Mouse (Mus musculus): ENCODE measurements at regions not wholly inside any gene's neighbourhood (a gene's known extent, or its start where the extent isn't known, plus 50 kb on each side); places are given as distances from the start of the nearest gene placed in this dataset.

DNA sequence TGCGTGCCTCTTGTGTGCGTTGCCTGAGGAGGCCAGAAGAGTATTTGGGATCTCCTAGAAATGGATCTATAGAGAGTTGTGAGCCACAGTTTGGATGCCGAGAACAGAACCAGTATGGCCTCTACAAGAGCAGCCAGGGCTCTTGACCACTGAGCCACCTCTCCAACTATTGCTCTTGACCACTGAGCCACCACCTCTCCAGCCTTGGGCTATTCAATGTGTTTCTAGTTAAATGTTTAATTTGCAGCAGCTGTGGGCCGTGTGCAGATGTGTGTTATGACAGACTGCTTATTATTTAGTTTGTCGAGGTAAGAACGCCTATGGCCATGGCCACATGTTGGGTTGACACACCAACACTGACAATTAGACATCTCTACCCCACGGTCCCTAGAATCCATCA is 452.9 kb upstream of the Cdh4 start:
- no peaks in the 10 kb centered on the region for H3K27me3 ChIP-seq (ENCODE audit: poor library complexity, severe bottlenecking)
- DNase-seq (ENCODE audit: extremely low spot score, low spot score), result no peak
- 80% methylated on average over 7 of the region's 7 CpGs for WGBS
- no peak overlapping the region for H3K27ac ChIP-seq
- H3K9me3 ChIP-seq, result no peaks in the 10 kb centered on the region
- no peaks in the 10 kb centered on the region for H3K36me3 ChIP-seq (replicated peaks)
- H3K4me1 ChIP-seq, result peaks cover 17% of the 10 kb centered on the region
- H3K4me3 ChIP-seq, result no peak overlapping the region

DNA sequence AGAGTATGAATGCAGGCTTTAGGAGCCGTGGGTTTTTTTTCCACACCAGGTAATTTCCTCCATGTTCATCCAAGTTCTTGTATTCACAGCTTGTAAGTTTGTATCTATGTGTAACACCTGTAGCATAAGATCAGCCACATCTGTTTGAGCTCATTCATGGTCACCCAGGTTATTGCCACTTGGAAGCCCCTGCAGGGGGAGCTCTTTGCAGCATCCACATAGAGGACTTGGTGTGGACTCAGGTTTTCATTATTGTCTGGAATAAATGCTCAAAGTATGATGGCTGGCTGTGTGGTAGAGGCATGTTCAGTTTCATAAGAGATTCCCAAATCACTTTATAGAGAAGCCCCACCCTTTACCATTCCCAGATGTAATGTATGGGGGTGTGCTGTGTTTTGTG is 452.4 kb upstream of the Cdh4 start:
- no peak for DNase-seq (ENCODE audit: extremely low spot score, low spot score)
- WGBS, result 88% methylated on average over 1 of the region's 1 CpGs
- H3K27ac ChIP-seq, result no peak overlapping the region

DNA sequence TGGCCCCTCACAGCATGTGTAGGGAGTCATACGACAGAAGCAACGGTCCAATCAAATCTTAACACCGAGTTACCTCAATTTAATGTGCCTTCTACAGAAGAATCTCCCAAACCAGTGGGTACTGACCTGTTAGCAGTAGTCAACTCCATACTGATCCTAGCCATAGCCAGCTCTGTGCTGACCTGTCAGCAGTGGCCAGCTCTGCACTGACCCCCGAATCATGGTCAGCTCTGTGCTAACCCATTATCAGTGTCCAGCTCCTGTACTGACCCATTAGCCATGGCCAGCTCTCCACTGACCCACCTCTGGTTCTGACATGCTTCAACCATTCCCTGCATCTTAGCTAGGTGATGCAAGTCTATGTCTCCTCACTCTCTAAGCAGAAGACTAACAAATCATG is 451.3 kb upstream of the Cdh4 start:
- Histone ChIP-seq H3K36me3 (replicated peaks) (no peaks in the 10 kb centered on the region), H3K4me1 (peaks cover 17% of the 10 kb centered on the region), H3K27me3 (ENCODE audit: poor library complexity, severe bottlenecking) (no peaks in the 10 kb centered on the region), H3K9me3 (no peaks in the 10 kb centered on the region), H3K27ac (no peak overlapping the region), H3K4me3 (no peak overlapping the region)
- DNase-seq (ENCODE audit: extremely low spot score, low spot score), result no peak
- WGBS, result 91% methylated on average over 4 of the region's 4 CpGs

More for the DNA sequence above, 452.4 kb upstream of the Cdh4 start:
- Histone ChIP-seq H3K27me3 (ENCODE audit: poor library complexity, severe bottlenecking) (no peaks in the 10 kb centered on the region), H3K4me3 (no peak overlapping the region), H3K36me3 (replicated peaks) (no peaks in the 10 kb centered on the region), H3K9me3 (no peaks in the 10 kb centered on the region), H3K4me1 (peaks cover 17% of the 10 kb centered on the region)

DNA sequence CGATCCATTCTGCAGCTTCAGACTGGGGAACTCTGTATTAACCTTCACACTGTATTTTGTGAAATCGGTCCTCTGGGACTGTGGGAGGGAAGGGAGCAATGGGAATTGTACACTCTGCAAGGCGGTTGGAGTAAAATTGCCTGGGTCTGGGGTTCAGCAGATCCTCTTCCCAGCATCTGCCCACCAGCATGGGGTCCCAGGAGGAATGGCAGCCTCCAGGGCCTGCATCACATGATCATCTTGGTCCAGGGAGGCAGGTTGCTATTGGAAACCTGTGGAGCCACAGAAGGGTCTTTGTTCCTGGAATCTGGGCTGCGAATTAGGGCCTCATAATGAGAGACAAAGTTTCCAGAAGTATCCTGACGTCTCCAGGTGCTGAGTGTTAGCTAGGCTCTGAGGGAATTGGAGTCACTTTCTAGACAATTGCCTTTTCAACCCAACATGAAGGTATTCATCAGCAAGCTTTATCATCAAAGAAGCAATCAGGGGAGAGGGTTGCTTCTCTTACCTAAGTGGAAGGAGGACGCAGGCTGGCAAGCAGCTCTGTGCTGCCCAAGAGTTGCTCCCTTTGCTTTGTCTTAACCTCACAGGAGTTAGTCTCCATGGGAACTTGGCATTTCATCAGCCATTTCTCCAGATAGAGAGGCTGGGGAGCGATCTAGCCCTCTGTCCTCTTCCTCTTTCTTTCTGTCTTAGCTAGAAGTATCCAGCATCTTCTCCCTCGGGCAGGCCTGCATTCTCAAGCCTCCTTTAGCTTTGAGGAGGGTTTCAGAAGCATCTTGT is 449.7 kb upstream of the Cdh4 start:
- DNase-seq (ENCODE audit: extremely low spot score, low spot score), result peak; percentile 49
- Histone ChIP-seq H3K9me3 (no peaks in the 10 kb centered on the region), H3K4me3 (no peak overlapping the region), H3K4me1 (peaks cover 17% of the 10 kb centered on the region), H3K27me3 (ENCODE audit: poor library complexity, severe bottlenecking) (no peaks in the 10 kb centered on the region), H3K27ac (peak overlapping the region; percentile 77), H3K36me3 (replicated peaks) (no peaks in the 10 kb centered on the region)
- 63% methylated on average over 8 of the region's 8 CpGs for WGBS

DNA sequence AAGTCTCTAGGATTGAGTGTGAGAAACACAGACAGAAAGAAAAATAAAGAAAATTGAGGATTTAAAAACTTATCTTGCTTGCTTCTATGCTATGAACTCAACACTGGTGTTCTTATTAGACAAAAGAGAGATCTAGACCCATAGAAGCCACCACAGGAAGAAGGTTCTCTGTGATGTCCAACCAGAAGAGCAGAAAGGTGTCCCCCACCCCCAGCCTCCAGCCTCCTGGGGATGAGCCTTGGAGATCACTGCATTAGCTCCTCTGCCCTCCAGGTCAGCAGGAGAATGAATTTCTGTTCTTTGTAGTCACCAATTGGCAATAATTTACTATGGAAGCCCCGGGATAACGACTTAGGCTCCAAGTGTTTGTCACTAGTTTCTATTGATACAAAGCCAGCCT is 444.3 kb upstream of the Cdh4 start:
- H3K4me1 ChIP-seq, result peaks cover 2% of the 10 kb centered on the region
- H3K9me3 ChIP-seq, result no peaks in the 10 kb centered on the region
- H3K27me3 ChIP-seq (ENCODE audit: poor library complexity, severe bottlenecking), result no peaks in the 10 kb centered on the region
- DNase-seq (ENCODE audit: extremely low spot score, low spot score), result no peak
- no peak overlapping the region for H3K27ac ChIP-seq
- no peaks in the 10 kb centered on the region for H3K36me3 ChIP-seq (replicated peaks)
- WGBS, result 71% methylated on average over 2 of the region's 2 CpGs
- H3K4me3 ChIP-seq, result no peak overlapping the region

DNA sequence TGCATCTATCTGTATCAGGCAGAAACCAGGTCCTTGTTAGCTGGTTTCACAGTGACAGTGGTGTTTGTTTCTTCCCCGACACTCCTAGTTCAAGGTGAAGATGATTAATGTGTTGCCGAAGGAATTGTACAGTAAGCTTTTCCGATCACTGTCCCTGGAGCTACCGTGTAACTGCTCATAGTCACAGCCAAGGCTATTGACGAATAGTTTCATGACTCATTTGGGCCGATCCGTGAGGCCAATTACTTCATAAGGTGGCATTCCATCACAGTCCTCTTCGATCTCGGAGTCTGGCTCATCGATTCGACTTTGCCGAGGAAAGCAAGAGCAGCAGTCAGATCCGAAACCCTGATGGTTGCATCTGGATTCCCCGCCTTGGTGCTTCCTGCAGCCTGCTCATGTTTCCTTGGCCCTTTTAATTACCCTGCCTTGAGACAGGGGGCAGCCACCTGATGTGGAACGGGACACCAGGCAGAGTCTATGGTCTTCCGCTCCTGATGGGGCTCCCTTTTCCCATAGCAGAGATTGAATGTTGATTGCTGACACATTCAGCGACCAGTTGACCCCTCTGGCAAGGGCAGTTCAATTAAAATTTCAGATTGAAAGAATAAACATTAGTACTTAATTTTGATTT is 441.7 kb upstream of the Cdh4 start:
- Histone ChIP-seq H3K4me3 (no peak overlapping the region), H3K9me3 (no peaks in the 10 kb centered on the region), H3K36me3 (replicated peaks) (no peaks in the 10 kb centered on the region), H3K27me3 (ENCODE audit: poor library complexity, severe bottlenecking) (no peaks in the 10 kb centered on the region), H3K27ac (no peak overlapping the region), H3K4me1 (no peaks in the 10 kb centered on the region)
- 85% methylated on average over 17 of the region's 17 CpGs for WGBS
- no peak for DNase-seq (ENCODE audit: extremely low spot score, low spot score)

DNA sequence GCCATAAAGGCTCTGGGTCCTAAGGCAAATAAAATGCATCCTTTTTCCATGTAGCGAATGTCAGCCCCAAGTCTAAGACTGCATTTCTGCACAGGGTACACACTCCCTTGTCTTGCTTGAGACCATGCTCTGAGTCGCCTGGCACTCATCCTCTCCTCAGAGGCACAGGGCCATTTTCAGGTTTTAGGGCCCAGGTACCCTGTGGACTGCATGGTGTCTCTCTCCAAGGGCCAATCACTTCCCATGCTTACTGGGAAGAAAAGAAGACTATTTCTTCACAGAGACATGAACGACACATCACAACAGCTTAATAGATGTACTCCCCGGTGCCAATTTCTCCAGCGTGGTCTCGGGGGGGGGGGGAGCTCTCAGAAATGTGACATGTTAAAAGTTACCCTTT is 434.5 kb upstream of the Cdh4 start:
- H3K36me3 ChIP-seq (replicated peaks), result no peaks in the 10 kb centered on the region
- no peaks in the 10 kb centered on the region for H3K27me3 ChIP-seq (ENCODE audit: poor library complexity, severe bottlenecking)
- 88% methylated on average over 6 of the region's 6 CpGs for WGBS
- no peak overlapping the region for H3K4me3 ChIP-seq
- DNase-seq (ENCODE audit: extremely low spot score, low spot score), result no peak
- H3K9me3 ChIP-seq, result no peaks in the 10 kb centered on the region
- H3K4me1 ChIP-seq, result no peaks in the 10 kb centered on the region
- H3K27ac ChIP-seq, result no peak overlapping the region

DNA sequence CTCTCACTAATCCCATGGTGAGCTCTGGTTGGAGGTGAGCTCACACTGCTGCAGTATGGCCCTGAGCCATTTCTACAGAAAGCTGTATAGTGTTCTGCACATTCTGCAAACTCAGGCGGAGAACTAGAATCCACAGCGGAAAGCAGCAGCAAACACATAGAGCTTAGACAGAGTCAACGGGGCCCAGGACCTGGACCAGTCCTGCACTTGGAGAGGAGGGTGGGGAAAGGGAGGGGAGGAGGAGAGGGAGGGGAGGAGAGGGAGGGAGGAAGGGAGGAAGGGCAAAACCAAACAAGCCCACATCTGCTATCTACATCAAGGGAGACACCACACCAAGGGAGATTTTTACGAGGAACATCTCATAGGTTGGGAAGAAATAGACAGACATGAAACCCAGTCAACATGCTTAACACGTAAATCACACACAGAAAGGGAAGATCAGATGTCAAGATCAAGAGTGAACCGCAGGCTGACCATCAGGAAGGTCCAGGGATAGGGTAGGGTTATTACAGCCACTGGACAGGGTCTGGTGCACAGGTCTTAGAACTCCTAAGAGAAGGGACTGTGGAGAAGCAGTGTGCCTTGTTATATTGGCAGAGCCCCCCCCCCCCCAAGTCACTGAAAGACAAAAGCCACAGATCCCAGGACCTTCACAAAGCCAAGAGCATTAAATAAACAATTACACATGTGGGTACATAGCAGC is 428.2 kb upstream of the Cdh4 start:
- 88% methylated on average over 6 of the region's 6 CpGs for whole genome bisulfite sequencing
- Histone ChIP-seq H3K9me3 (no peaks in the 10 kb centered on the region), H3K27me3 (ENCODE audit: poor library complexity, severe bottlenecking) (no peaks in the 10 kb centered on the region), H3K4me3 (no peak overlapping the region), H3K4me1 (no peaks in the 10 kb centered on the region), H3K36me3 (replicated peaks) (no peaks in the 10 kb centered on the region), H3K27ac (no peak overlapping the region)
- DNase-seq (ENCODE audit: extremely low spot score, low spot score), result no peak

DNA sequence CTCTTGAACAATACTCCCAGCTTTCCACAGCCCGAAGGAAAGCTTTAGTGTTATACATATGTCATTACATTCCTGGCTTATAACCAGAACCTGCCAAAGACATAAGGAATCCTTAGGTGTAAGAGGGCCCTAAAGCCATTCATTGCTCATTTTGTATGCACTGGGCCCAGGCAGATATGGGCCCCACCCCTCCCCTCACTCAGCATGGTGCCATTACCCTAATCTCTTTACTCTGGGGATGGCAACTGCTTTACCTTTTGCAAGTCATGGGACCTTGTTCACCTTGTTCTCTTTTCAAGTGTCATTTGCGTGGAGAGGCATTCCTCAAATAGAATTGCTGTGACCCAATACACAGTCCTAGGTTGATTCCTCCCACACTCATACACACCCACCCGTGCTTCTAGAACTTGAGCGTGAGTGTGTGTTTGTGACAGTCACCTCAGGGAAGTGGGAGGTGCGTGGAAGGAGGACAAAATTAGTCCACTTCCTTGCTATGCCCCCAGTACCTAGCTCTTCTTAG is 419.5 kb upstream of the Cdh4 start:
- no peaks in the 10 kb centered on the region for H3K27me3 ChIP-seq (ENCODE audit: poor library complexity, severe bottlenecking)
- WGBS, result 61% methylated on average over 5 of the region's 5 CpGs
- H3K36me3 ChIP-seq (replicated peaks), result no peaks in the 10 kb centered on the region
- peaks cover 10% of the 10 kb centered on the region for H3K4me1 ChIP-seq
- no peaks in the 10 kb centered on the region for H3K9me3 ChIP-seq
- DNase-seq (ENCODE audit: extremely low spot score, low spot score), result no peak
- H3K4me3 ChIP-seq, result no peak overlapping the region
- H3K27ac ChIP-seq, result no peak overlapping the region

DNA sequence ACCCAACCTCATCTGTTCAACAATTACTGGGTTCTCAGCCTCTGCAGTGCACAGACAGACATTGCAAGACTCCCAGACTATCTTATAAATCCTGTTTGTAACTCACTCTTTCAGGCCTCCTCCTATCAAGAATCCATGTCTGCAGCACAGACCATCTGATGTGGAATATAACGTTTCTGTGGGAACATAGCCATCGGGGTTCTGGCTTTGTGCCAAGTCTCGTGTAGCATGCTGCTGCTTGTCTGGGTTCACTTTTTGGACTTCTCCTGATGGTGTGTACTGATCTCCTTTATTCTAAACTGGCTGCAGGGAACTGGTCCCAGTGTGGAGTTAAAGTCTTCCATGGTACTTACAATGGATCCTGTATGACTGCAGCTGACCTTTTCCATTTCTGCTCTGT is 418.0 kb upstream of the Cdh4 start:
- no peaks in the 10 kb centered on the region for H3K36me3 ChIP-seq (replicated peaks)
- no peak for DNase-seq (ENCODE audit: extremely low spot score, low spot score)
- WGBS, result 90% methylated on average over 3 of the region's 3 CpGs
- no peaks in the 10 kb centered on the region for H3K9me3 ChIP-seq
- no peak overlapping the region for H3K4me3 ChIP-seq
- H3K27ac ChIP-seq, result no peak overlapping the region
- peaks cover 10% of the 10 kb centered on the region for H3K4me1 ChIP-seq
- no peaks in the 10 kb centered on the region for H3K27me3 ChIP-seq (ENCODE audit: poor library complexity, severe bottlenecking)

DNA sequence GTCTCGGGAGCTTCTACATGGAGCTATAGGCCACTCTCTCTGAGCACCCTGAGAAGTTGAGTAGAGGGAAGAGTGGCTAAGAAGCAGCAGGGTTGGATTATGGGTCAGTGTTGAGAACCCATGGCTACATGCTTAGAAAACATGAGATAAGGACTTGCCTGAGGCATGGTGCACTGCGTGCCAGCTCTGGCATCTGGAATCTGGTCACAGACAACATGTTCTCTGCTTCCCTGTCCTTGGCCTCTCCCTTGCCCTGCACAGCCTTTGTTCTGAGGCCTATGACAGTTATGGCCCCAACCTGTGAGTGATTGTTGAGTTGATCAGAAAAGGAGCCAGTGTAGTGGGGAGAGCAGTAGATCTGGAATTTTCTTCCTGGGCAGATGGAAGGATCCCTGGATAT is 409.1 kb upstream of the Cdh4 start:
- Histone ChIP-seq H3K4me3 (no peak overlapping the region), H3K9me3 (no peaks in the 10 kb centered on the region), H3K27me3 (ENCODE audit: poor library complexity, severe bottlenecking) (no peaks in the 10 kb centered on the region), H3K27ac (no peak overlapping the region), H3K36me3 (replicated peaks) (no peaks in the 10 kb centered on the region), H3K4me1 (peaks cover 8% of the 10 kb centered on the region; the same call in 1 of the 2 replicates)
- WGBS, result 92% methylated on average over 2 of the region's 2 CpGs
- no peak for DNase-seq (ENCODE audit: extremely low spot score, low spot score)

DNA sequence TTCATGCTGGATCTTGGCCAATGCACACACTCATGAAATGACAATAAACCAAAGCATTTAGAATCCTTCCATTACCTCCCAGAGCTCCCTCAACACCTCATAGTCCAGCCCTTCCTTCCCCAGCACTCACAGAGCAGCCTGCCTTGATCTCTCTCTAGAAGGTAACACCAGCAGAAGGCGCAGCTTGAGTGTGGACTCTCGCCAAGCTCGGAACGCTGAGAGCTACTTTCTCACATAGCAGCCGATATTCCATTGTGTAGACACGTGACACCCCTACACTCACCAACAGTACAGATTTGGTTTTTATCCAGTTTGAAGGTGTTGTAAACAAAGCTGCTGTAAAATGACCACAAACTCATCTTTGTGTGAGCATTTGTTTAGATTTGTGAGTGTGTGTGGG is 406.8 kb upstream of the Cdh4 start:
- H3K4me1 ChIP-seq, result peaks cover 8% of the 10 kb centered on the region; the same call in 1 of the 2 replicates
- H3K4me3 ChIP-seq, result no peak overlapping the region
- H3K27ac ChIP-seq, result no peak overlapping the region
- no peaks in the 10 kb centered on the region for H3K36me3 ChIP-seq (replicated peaks)
- DNase-seq (ENCODE audit: extremely low spot score, low spot score), result no peak
- H3K27me3 ChIP-seq (ENCODE audit: poor library complexity, severe bottlenecking), result no peaks in the 10 kb centered on the region
- H3K9me3 ChIP-seq, result no peaks in the 10 kb centered on the region
- WGBS, result 84% methylated on average over 6 of the region's 6 CpGs

DNA sequence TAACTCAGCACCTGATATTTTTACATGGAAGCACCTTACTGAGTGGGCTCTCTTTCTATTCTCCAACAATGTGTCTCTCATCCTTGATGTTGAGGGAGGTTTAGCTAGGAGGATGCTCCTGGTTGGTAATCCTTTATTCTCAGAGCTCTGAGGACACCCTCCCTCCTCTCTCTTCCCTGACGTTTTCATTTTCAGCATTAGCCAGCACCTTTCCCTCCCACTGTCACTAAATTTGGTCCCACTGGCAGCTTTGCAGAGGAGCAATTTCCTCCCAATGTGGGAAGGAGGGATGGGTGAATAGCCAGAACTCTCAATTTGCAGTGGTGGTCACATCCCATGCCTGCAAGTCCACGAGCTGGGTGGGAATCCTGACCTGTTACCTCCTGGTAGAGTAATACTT is 402.5 kb upstream of the Cdh4 start:
- H3K4me1 ChIP-seq, result peaks cover 13% of the 10 kb centered on the region; the same call in 1 of the 2 replicates
- H3K9me3 ChIP-seq, result no peaks in the 10 kb centered on the region
- no peak overlapping the region for H3K4me3 ChIP-seq
- no peaks in the 10 kb centered on the region for H3K27me3 ChIP-seq (ENCODE audit: poor library complexity, severe bottlenecking)
- DNase-seq (ENCODE audit: extremely low spot score, low spot score), result no peak
- no peaks in the 10 kb centered on the region for H3K36me3 ChIP-seq (replicated peaks)
- no peak overlapping the region for H3K27ac ChIP-seq
- 71% methylated on average over 2 of the region's 2 CpGs for WGBS
